Mouse (Mus musculus) embryonic stem cell, embryonic (primary cell): Measurements from ENCODE around the gene Srd5a1.
"Not testable (repeated sequence)": the region's sequence is repeated elsewhere in the genome, so short reads cannot be mapped to it uniquely, and the experiment has no call there.

Experiments used
- CTCF ChIA-PET, 4 experiments: fragments of 300-600 bp in 2 of 4; fragments of 350-600 bp in 2 of 4; sonication (Branson Sonifier 250); formaldehyde crosslinking; loops; one replicate each; lab custom pipeline; 2022; ENCODE audit warnings: inconsistent platforms in 2 of 4; lab: Charles Lee
- POLR2A ChIA-PET, 4 experiments: fragments of 300-600 bp in 2 of 4; fragments of 350-600 bp in 2 of 4; sonication (Branson Sonifier 250); formaldehyde crosslinking; loops; one replicate each; lab custom pipeline; 2022; ENCODE audit warnings: antibody characterized with exemption in 4 of 4, inconsistent platforms in 1 of 4; lab: Charles Lee

Gene Srd5a1

DNA sequence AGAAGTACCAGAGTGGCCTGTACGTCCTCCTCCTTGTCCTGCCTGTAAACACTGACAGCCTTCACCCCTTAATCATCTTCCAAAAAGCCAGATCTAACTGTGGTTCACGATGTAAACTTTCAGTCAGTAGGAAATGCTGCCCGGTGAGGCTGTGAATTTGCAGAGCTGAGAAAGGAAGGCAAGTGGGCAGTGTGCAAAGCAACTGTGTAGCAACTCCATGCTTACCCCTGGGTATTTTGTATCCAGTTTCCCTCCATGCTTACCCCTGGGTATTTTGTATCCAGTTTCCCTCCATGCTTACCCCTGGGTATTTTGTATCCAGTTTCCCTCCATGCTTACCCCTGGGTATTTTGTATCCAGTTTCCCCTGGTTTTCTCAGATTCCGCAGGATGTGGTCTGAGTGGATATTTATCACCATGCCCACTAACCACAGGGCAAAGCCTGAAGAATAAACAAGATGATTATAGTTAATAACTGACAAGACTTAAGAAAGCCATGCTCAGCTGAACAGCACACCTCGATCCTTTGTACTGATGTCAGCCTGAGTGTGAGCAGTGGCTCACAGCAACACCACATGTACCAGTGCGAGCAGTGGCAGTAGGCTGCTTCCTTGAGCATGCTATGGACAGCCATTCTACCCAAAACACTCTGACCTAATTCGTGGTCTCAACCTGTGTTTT, 16.5 kb downstream of the Srd5a1 start:
- ChIA-PET CTCF (no interaction called here), POLR2A (interaction anchor here in 1 of 4 experiments (1.0 to 1.2 kb wide), 2 partner anchors 10 to 17 kb away, joined by 3 to 4 read pairs; partner anchors contain the start of gene Srd5a1)

GRCm38 (mm10) chr13:69593453-69593852, 17.8 kb downstream of the Srd5a1 start:
- POLR2A ChIA-PET: no interaction called here
- CTCF ChIA-PET: no interaction called here

DNA sequence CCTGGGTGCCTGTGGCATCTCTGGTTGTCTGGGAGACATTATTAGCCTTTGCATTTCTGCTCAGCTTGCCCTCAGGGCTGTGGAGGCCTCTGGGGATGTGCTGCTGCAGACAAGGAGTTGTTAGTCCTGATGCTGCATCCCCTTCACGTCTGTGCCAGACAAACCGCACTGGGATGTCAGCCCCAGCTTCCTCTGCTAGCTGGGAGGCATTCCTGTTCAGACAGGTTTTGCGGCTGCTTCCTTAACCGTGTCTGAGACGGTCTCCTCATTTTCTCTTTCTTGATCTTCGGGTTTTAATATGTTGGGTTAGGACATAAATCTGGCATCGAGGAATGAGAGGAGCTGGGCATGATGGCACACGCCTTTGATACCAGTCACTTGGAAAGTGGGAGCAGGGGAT, 19.0 kb downstream of the Srd5a1 start:
- ChIA-PET CTCF (no interaction called here), POLR2A (no interaction called here)

GRCm38 (mm10) chr13:69591338-69591737, 19.9 kb downstream of the Srd5a1 start:
- ChIA-PET POLR2A (interaction anchor here in 2 of 4 experiments (0.6 to 1.3 kb wide), 3 partner anchors 11 to 20 kb away, joined by 3 read pairs; partner anchors contain the start of gene Srd5a1 (in 1 of the 2)), CTCF (interaction anchor here in 1 of 4 experiments (0.6 kb wide), 1 partner anchor 761 kb away, joined by 4 read pairs; no protein-coding TSS in a partner anchor)

- ChIA-PET POLR2A (interaction anchor here in 1 of 4 experiments (2.0 kb wide), 1 partner anchor 23 kb away, joined by 9 read pairs; the partner anchor contains the start of gene Srd5a1), CTCF (no interaction called here)
These were observed 23.0 kb downstream of the Srd5a1 start for GRCm38 (mm10) chr13:69588263-69588662.

DNA sequence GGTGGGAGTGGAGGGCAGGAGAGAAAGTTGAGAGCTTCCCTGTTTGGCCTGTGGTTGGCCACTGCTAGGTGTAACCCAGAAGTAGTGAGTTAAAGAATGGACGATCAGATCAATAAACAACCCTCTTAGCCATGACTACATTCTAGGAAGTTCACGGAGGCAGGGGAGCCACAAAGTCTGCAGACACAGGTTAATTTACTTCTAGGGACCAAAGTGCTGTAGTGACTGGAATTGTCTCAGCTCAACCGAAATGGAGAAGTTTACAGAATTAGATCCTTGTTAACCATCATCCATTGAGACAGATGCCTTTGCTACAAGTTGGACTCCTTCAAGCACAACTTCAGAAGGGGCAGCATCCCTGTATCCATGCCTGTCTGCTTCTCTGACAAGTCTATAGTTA, 23.4 kb downstream of the Srd5a1 start:
- CTCF ChIA-PET: no interaction called here
- POLR2A ChIA-PET: interaction anchor here in 2 of 4 experiments (2.0 to 2.9 kb wide), 3 partner anchors 23 to 24 kb away, joined by 9 to 20 read pairs (median 9); partner anchors contain the start of gene Srd5a1 (in 2 of the 2)

- ChIA-PET POLR2A (interaction anchor here in 2 of 4 experiments (1.0 to 2.9 kb wide), 6 partner anchors 9 to 1004 kb away, joined by 3 to 20 read pairs (median 3); partner anchors contain the start of genes Srd5a1 (in 2 of the 2), Fastkd3 (in 1 of the 2) and Mtrr (in 1 of the 2)), CTCF (interaction anchor here in 2 of 4 experiments (0.6 to 1.4 kb wide), 2 partner anchors 93 to 1005 kb away, joined by 3 to 5 read pairs; no protein-coding TSS in a partner anchor)
These were observed 24.9 kb downstream of the Srd5a1 start for GRCm38 (mm10) chr13:69586337-69586736.

DNA sequence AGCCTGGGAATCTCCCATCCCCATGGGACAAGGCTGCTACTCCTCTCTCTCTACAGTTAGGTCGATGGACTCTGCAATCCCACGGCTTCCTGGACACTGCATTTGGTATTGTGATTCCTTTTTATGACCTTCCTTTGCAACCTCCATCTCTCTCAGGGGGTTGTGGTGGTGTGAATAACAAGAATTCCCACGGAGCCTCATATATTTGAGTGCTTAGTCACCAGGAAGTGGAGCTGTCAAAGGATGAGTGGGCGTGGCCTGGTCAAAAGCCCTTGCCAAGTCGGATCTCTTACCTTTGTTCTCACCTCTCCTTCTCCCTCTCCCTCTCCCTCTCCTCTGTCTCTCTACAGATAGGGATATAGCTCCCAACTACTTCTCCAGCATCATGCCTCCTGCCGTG, 25.4 kb downstream of the Srd5a1 start:
- ChIA-PET CTCF (interaction anchor here in 1 of 4 experiments (1.4 kb wide), 1 partner anchor 93 kb away, joined by 3 read pairs; no protein-coding TSS in a partner anchor), POLR2A (interaction anchor here in 2 of 4 experiments (0.7 to 2.9 kb wide), 7 partner anchors 8 to 1004 kb away, joined by 3 to 20 read pairs (median 3); partner anchors contain the start of genes Srd5a1 (in 2 of the 2), Fastkd3 (in 1 of the 2) and Mtrr (in 1 of the 2))

DNA sequence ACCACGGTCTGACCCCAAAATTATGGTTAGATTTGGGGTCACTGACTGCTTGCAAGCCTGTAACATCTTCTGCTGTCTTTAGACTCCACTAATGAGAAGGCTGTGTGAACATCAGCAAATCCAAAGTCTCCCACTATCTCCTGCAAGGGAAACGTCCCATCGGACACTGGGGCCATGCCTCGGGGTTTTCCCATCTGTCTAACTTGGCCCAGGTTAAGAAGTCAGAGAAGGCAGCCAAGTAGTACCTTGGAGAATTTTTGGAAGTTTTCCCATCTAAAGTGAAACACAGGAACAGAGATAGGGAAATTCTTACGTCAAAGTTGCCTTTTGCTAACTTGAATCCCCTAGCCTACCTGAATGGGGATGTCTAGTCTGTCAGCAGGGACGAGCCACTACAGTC, 27.7 kb downstream of the Srd5a1 start:
- CTCF ChIA-PET: no interaction called here
- POLR2A ChIA-PET: interaction anchor here in 2 of 4 experiments (0.6 to 2.0 kb wide), 13 partner anchors 10 to 836 kb away, joined by 3 to 11 read pairs (median 3); partner anchors contain the start of gene Srd5a1 (in 2 of the 2)

GRCm38 (mm10) chr13:69582411-69582810, 28.8 kb downstream of the Srd5a1 start:
- CTCF ChIA-PET: no interaction called here
- POLR2A ChIA-PET: interaction anchor here in 1 of 4 experiments (1.1 kb wide), 1 partner anchor 17 kb away, joined by 3 read pairs; no protein-coding TSS in a partner anchor

DNA sequence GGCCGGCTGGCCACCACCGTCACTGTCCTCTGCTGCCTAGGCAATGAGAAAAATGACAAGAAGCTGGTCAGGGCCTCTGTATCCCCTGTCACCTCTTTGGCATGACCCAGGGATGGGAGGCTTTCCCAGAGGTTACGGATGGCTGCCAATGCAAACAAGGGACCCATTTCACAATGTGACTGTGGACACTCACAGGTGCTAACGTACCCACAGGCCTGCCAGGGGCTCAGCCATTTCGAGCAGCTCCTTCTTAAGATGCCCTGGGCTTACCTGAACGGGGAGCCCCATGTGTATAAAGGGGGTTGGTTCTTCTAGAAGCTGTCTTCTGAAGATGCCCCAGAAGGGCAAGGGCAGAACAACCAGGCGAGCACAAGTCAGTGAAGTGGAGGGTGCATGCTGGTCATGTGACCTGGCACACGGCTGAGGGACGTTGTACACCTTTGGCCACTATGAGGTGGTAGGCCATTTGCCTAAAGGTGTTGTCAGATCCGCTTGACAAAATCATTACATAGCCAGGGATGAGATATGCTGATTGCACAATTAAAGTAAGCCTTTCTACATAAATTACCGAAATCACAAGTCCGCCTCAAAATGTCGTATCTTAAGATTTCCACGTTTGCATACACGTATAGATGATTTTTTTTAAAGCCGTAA, 33.9 kb downstream of the Srd5a1 start:
- CTCF ChIA-PET: no interaction called here
- POLR2A ChIA-PET: interaction anchor here in 1 of 4 experiments (1.1 kb wide), 1 partner anchor 9 kb away, joined by 3 read pairs; no protein-coding TSS in a partner anchor

DNA sequence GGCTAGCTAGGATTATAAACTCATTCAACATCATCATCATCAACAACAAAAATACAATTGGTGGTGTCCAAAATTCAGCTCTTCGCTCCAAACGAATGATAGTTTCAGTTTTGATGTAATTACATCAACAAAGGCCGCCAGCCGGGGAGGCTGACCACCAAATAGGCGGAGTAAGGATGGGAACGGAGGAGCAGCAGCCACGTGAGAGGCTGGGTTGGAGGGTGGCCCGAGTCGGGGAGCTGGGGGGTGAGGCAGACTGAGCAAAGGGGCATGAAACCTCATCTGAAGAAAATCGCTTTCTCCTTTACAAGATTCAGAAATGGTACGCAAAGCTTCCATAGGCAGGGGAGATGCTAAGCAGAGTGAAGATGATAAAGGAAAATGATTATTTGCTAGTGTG, 34.6 kb downstream of the Srd5a1 start:
- CTCF ChIA-PET: no interaction called here
- POLR2A ChIA-PET: interaction anchor here in 1 of 4 experiments (0.6 kb wide), 1 partner anchor 79 kb away, joined by 3 read pairs; no protein-coding TSS in a partner anchor

DNA sequence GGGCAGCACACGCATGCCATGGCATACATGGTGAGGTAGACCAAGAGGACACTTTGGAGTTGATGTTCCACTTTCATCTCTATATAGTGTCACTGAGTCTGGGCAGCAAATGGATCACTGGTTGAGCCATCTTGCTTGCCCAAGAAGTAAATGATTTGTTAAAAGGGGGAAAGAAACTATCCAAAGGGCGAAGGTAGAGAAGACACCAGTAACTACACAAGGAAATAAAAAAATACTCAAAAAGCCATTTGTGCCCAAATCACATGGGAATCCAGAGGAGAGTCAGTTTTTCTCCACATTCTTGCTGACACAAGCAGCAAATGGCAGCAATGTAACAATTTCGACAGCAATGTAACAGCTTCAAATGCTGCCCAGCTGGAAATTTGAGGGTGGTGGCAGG, 38.6 kb downstream of the Srd5a1 start:
- CTCF ChIA-PET: no interaction called here
- POLR2A ChIA-PET: interaction anchor here in 1 of 4 experiments (1.9 kb wide), 1 partner anchor 12 kb away, joined by 6 read pairs; no protein-coding TSS in a partner anchor

DNA sequence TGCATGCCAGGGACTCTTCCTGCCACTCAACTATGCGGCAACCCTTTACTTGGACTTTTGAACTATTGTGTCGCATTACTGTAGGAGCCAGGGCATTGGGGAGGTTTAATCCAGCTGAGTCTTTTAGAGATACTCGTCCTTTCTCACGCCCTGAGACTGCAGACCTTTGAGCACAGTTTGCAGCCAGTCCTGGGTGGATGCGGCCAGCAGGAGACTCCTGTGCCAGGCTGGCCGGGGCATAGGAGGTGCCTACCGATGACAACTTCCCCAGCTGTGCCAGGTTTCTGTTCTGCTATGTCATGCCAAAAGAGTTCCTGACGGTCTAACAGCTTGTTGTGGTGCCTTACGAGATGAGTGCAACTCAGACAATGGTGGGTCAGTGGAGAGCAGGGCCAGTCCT, 42.0 kb downstream of the Srd5a1 start:
- CTCF ChIA-PET: interaction anchor here in 1 of 4 experiments (0.7 kb wide), 1 partner anchor 56 kb away, joined by 3 read pairs; no protein-coding TSS in a partner anchor
- POLR2A ChIA-PET: interaction anchor here in 2 of 4 experiments (0.6 to 1.4 kb wide), 3 partner anchors 42 to 49 kb away, joined by 3 to 5 read pairs (median 3); partner anchors contain the start of gene Srd5a1 (in 2 of the 2)

DNA sequence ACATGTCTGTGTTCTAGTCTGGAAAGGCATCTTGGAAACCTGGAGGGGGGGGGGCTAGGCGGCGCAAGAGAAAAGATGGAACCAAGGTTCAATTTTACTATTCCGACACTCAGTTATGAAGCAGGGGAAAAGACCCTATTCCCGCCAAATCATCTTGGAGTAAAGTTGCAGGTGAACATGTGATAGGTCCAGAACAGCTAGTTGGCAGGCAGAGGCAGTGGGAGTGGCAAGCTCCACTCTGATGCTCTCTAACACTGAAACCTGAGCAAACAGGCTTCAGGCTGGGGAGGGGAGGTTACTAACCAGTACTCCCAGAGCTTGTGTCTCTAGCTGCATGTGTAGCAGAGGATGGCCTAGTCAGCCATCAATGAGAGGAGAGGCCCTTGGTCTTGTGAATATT, 45.8 kb downstream of the Srd5a1 start:
- POLR2A ChIA-PET, CTCF ChIA-PET: not testable (repeated sequence)

DNA sequence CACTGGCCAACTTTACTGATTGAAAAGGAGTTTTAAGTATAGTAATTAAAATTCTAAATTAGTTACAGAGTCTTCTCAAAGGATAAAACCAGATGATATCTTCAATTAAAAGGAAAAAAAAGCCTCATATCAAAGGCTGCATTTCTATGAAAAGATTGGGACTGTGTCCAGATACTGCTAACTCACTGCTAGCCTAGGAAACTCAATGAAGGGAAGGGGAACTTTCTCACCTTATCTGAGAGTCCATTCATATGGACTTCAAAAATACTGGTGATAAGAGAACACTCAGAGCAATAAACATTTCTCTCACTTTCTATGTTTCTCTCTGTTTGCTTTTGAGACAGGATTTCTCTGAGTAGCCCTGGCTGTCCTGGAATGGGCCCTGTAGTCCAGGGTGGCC, 46.7 kb downstream of the Srd5a1 start:
- ChIA-PET POLR2A (interaction anchor here in 1 of 4 experiments (0.5 kb wide), 1 partner anchor 91 kb away, joined by 3 read pairs; no protein-coding TSS in a partner anchor), CTCF (no interaction called here)

DNA sequence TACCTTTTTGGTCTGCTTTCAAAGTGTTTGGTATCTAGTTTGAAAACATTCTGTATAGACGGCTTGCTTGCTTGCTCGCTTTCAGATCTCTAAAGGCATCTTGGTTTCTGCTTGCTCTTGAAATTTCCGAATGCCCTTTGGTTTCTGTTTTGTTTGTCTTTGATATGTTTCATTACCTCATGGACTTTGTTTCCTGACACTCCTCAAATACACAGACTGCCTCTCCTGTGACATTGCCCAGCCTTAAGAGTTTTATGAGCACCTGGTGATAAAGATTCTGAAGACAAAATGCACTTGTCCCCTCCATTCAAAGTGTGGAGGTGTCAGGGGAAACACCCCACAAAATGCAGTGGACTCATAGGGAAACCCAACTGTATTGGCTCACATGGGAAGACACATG, 47.3 kb downstream of the Srd5a1 start:
- ChIA-PET POLR2A (no interaction called here), CTCF (no interaction called here)

DNA sequence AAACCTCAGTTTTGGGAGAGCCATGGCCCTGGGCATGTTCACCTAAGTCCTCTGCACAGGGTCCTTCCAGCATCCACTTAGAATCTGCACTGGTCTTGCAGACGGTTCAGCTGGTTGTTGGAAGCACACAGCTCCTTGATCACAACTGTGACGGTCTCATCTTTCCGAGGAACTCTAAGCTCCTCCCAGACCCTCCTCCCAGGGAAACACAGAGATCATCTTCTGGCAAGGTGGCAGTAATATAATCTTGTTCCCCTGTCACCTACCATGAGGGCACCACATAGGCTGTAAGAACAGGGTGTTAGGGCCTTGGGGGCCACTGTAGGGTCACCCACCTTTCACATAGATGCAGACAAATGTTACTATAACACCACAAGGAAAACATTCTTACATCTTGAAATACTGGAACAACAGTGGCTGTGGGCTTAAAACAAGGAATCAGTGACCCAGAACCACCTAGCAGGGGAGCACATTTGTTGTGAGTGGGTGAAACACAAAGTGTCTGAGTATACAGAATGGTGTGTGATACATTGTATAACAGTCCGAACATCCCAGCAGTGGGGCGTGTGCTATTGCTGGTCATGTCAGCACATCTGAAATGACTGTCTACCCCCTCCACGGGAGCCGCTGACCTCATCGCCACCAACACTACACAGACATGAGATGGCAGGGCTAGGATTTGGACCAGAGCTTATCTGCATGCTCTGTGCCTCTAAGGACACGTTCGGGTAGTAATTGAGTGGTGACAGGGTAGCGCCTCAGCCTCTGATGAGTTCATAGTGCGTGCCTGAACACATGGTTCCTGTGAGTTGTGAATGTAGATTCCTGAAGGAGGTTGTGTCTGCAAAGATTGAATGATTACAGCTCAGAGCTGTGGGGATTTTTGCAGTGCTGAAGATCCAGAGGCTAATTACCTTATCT, 48.3 kb downstream of the Srd5a1 start:
- POLR2A ChIA-PET: interaction anchor here in 1 of 4 experiments (0.6 to 0.9 kb wide), 2 partner anchors 21 to 24 kb away, joined by 3 read pairs; no protein-coding TSS in a partner anchor

More for the DNA sequence above, 48.3 kb downstream of the Srd5a1 start:
- CTCF ChIA-PET: no interaction called here
